Mouse (Mus musculus) embryonic fibroblast, embryonic 13.5 days (primary cell): ENCODE measurements around the gene Tjp2.

Experiments
- CTCF ChIP-seq: IDR thresholded peaks from 2 replicates; pipeline ENCODE4 v1.5.1; 2011; ENCODE audit warnings: mild to moderate bottlenecking, control low read depth, low read length, moderate library complexity, borderline replicate concordance; ENCODE audit not compliant: insufficient read depth
- POLR2A ChIP-seq: IDR thresholded peaks from 2 replicates; pipeline ENCODE4 v1.6.1; 2011; ENCODE audit warnings: low read depth, mild to moderate bottlenecking, control low read depth, low read length, moderate library complexity

- TF ChIP-seq POLR2A (no peak), CTCF (no peak)
Measured at GRCm38 (mm10) chr19:24155395-24156066, 69.3 kb downstream of the Tjp2 start.
